Mouse (Mus musculus): ENCODE measurements at regions not wholly inside any gene's neighbourhood (a gene's known extent, or its start where the extent isn't known, plus 50 kb on each side); places are given as distances from the start of the nearest gene placed in this dataset.

DNA sequence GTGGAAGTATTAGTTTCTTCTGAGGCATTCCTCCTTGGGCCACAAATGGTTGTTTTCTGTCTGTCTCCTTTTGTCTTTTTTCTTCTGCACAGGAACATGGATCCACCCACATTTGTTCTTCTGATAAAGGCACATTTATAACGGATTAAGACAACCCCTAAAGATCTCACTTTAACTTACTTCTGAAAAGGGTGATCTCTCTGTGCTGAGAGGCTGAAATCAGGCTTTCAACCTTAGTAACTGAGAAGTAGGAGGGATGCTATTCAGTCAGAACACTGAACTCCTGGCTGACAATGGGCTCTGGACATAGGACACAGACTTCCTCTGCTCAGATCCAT lies 315.0 kb upstream of the Trib2 start:
- TF ChIP-seq POLR2A (IDR thresholded peaks at IDR 0.05; ENCODE audit: borderline replicate concordance, extremely low read depth, insufficient read depth, insufficient read length, poor library complexity, severe bottlenecking) (no peak), CTCF (IDR thresholded peaks at IDR 0.05; ENCODE audit: borderline replicate concordance, extremely low read depth, insufficient read depth, insufficient read length) (no peak)

Measured in brain, embryonic 14.5 days (tissue).